Mouse (Mus musculus): Measurements from ENCODE around the gene Lrrc25.

Gene Lrrc25

DNA sequence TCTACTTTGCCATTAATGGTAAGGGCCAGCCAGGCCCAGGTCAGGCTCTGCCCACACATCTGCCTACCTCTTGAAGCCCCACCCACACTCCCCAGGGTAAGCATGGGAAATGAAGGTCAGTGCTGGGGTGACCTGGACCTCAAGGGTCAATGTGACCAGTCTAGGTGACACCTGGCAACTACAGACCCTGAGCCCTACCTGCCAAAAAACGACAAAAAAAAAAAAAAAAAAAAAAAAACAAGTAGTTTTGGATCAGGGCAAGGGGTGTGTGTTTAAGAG, 32.1 kb downstream of the Lrrc25 start:
- no peak for ATAC-seq (ENCODE audit: low TSS enrichment)

DNA sequence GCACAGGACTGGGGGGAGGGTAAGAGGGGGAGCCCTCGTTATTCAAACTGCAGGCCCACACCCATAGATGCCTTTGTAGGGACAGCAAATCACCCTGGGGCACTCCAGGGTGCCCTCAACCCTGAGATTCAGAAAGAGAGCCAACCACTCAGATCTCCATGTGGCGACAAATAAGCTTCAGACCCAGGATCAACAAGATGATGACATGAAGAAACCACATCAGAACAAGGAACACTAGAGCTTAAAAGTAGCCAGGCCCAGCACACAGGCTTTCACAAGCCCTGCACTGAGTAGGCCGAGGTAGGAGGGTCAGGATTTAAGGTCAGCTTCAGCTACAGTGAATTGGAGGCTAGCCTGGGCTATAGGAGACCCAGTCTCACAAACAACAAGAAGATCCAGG, 33.0 kb downstream of the Lrrc25 start:
- ATAC-seq (ENCODE audit: low TSS enrichment) = no peak

DNA sequence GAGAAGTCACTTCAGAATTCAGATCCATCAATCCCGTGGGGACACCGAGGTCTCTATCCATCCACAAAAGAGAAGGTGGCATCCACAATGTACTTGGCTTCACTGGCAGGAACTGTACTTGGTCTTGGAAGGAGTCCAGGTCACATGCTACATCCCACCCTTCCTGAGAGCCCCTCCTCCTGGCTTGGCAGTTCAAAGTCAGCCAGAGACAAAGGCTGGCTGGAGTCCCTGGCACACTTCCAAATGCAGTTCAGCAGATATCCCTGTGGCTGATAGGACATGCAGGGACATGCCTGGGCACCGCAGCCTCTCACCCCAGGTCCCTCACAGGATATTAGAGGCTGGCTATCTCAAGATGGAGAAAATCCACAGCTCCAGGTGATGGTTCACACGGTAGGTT, 33.4 kb downstream of the Lrrc25 start:
- ATAC-seq (ENCODE audit: low TSS enrichment) = no peak

- ATAC-seq (ENCODE audit: low TSS enrichment) = no peak
Measured at GRCm38 (mm10) chr8:70650351-70650750, 34.4 kb downstream of the Lrrc25 start.

DNA sequence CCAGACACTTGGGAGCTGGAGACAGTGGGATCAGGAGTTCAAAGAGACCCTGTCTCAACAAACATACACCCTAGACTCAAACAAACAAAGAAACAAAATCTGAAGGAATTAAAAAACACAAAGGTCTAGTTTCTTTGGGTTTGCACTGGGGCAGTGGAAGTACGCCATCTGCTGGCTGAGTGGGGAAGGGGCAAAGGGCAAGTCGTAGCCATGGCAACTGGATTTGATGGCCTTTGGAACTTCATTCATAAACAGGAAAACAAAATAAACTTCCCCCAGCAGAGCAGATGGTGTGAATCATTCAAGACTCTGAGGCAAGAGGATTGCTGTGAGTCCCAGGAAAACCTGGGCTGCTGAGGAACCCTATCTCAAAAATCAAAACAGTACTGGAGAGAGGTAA, 37.3 kb downstream of the Lrrc25 start:
- ATAC-seq (ENCODE audit: low TSS enrichment) = no peak

GRCm38 (mm10) chr8:70654121-70654520, 38.2 kb downstream of the Lrrc25 start:
- no peak for ATAC-seq (ENCODE audit: low TSS enrichment)

DNA sequence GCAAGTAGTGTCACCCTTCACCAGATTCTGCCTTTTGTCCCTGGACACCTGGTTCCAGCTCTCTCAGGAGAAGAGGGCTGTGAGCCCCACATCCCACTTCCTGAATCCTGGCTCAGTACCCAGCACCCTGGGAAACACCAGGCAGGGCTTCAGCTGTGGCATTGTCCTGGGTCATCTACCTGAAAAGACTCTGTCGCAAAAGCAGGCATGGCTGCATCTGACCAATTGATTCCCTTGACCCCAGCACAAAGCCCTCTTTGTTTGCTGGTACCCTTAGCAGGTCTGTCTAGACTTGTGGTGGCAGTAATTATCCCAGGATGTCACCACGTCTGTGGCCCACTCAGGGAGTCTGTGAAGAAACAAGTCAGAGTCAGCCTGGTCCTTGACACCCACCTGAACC, 39.5 kb downstream of the Lrrc25 start:
- no peak for ATAC-seq (ENCODE audit: low TSS enrichment)

DNA sequence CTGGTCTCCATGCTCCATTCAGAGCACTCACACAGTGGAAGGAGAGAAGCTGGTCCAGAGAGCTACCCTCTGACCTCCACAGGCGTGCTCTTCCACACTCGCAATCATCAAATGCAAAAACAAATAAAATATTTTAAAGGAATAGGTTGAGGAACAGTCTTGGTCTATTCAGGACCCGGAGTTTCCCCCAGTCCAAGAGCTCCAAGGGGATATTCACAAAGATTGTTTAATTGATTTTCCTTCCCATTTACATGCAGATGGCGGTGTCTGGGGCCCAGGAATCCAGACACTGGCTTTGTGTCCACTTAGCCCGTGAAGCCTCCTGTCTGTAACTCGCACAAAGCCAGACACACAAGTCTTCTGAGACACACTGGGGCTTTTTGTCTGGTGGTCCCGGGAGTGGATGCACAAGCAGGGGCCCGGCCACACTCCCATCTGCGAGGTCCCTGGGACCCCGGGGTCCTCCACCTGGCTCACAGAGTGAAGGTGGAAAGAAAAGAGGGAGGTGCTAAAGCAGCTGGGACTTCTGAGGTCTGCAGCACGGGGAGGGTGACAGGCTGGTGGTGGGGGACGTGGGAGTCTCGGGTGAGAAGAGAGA, 40.3 kb downstream of the Lrrc25 start:
- ATAC-seq (ENCODE audit: low TSS enrichment) = no peak

GRCm38 (mm10) chr8:70657214-70657613, 41.3 kb downstream of the Lrrc25 start:
- ATAC-seq (ENCODE audit: low TSS enrichment) = no peak

GRCm38 (mm10) chr8:70657739-70658138, 41.8 kb downstream of the Lrrc25 start:
- ATAC-seq (ENCODE audit: low TSS enrichment) = no peak

- ATAC-seq (ENCODE audit: low TSS enrichment) = no peak
Measured at GRCm38 (mm10) chr8:70658897-70659603, 43.1 kb downstream of the Lrrc25 start.

DNA sequence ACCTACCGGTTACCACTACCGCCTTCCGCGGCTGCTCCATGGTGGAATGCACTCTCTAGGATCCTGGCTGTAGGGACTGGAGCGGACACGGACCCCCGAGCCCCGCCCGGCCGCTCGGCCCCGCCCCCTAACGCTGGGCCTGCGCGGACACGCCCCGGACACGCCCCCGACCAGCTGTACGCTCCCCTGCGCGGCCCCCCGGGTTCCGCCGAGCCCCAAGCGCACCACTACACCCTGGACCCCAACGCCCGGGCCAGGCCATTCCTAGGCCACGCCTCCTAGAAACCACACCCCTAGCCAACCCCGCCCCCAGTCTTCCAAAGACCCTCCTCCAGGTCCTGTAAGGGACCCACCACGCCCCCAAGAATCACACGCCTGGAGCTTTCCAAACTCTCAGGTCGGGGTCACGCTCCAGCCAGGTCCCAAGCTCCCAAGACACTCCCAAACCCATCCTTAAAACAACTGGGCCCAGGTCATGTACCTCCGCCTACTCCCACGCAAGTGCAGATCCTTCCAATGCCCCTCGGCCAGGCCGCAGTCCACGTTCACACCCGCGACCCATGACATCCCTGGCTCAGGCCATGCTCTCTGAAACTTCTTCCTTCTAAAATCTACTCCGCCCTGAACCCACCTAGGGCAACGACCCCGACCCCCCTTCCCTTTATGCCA, 43.8 kb downstream of the Lrrc25 start:
- ATAC-seq (ENCODE audit: low TSS enrichment) = peak; percentile 79

DNA sequence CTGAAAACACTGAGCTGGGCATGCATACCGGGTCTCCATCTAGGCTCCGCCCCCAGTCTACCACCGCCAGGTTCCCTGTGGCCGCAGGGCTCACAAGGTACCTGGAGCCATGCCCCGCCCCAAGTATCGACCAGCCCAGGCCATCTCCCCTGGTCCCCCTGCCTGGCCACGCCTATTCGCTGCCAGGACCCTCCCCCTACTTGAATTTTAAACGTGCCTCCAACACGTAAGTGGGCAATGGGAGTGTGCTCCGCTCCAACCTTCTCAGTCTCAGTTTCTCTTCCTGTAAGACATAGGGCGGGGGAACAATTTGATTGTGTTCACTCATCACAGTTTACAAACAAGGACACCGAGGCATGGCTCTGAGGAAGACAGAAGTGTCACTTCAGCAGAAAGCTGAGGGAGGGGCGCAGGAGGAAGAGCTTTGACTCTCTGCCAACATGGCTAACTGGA, 44.3 kb downstream of the Lrrc25 start, which contains the start of gene Pgpep1:
Gene Pgpep1, minus strand, starts transcription at position 116 of the 453 bp plus-strand sequence.
- peak; percentile 7; the same call in 1 of the 2 replicates for ATAC-seq (ENCODE audit: low TSS enrichment)

GRCm38 (mm10) chr8:70663691-70664090, 47.7 kb downstream of the Lrrc25 start:
- ATAC-seq (ENCODE audit: low TSS enrichment) = no peak

DNA sequence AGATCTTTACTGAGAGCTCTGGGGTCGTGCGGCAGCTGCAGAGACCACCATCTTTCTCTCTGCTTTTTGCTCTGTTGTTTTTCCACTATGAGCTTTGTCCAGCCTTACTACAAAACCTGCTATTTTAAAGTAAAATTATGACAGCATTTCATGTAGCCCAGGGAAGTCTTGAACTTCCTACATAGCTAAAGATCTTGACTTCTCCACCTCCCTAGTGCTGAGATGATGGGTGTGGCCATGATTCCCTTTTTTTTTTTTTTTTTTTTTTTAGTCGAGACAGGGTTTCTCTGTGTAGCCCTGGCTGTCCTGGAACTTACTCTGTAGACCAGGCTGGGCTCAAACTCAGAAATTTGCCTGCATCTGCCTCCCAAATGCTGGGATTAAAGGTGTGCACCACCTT, 48.7 kb downstream of the Lrrc25 start:
- no peak for ATAC-seq (ENCODE audit: low TSS enrichment)

DNA sequence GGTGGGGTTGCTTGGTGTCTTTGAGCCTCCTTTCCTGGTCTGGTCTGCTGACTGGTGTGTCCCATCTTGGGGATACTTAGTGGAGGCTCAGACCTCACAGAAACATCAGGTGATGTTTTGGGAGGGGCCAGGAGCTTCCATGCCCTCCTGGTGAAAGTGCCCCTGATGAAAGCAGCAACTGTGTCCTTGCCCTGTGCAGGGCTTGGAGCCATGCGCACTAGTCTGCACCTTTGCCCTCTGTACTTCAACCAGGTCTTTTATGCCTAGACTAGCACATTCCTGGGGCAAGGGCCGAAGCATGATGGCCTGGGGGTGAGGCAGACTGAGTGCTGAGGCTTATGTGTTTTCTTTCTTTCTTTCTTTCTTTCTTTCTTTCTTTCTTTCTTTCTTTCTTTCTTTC, 49.6 kb downstream of the Lrrc25 start:
- no peak for ATAC-seq (ENCODE audit: low TSS enrichment)

DNA sequence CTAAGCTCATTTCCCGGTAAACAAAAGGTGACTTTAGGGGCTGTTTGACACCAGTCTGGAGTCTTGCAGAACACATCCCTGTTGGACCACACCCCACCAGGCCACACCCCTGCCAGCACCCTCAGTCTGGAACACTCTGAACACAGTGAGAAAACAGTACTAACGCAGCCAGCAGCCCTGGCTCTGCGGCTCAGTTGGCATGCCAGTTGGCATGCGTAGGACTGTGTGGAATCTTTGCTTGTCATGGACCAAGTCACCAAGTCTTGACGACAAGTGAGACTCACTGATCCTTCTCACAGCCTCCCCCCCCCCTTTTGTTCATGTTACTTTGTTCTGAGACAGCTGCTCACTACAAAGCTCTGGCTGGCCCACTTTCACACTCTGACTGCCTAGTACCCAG, 51.1 kb downstream of the Lrrc25 start:
- peak; percentile 87 for ATAC-seq (ENCODE audit: low TSS enrichment)

All from frontal cortex, adult (tissue).